Mouse (Mus musculus): ENCODE results near the gene Ip6k1. TPM values are rescaled to one million over a fixed set of nuclear protein-coding genes. Genes with fewer than 3 reads are reported as not detected.

The Ip6k1 gene
- polyA plus RNA-seq, 1 experiment from 2014 or later = 99.1 TPM

DNA sequence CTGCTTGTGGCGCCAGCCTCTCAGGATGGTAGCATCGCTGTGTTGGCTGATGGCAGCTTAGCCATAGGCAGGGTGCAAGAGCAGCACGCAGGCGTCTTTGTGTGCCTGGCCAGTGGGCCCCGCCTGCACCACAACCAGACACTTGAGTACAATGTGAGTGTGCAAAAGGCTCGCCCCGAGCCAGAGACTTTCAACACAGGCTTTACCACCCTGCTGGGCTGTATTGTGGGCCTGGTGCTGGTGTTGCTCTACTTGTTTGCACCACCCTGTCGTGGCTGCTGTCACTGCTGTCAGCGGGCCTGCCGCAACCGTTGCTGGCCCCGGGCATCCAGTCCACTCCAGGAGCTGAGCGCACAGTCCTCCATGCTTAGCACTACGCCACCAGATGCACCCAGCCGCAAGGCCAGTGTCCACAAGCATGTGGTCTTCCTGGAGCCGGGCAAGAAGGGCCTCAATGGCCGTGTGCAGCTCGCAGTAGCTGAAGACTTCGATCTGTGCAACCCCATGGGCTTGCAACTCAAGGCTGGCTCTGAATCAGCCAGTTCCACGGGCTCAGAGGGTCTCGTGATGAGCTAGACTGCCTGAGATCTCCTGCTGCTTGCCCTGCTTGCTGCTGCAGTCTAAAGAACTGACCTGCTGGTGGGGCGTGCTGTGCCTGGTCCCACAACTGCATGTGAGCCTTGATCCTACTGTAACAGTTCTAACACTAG lies 52.2 kb downstream of the Ip6k1 start:
- Histone ChIP-seq H3K27me3 (replicated peaks) (no peaks in the 10 kb centered on the region), H3K9ac (replicated peaks) (no peak overlapping the region), H3K4me2 (no peak overlapping the region), H3K27ac (replicated peaks) (no peak overlapping the region), H3K4me3 (replicated peaks) (no peak overlapping the region), H3K4me1 (peaks cover 28% of the 10 kb centered on the region), H3K36me3 (peaks cover 75% of the 10 kb centered on the region), H3K9me3 (replicated peaks) (no peaks in the 10 kb centered on the region)
- WGBS = 91% methylated on average over 22 of the region's 22 CpGs
- no peak for ATAC-seq (ENCODE audit: low FRiP score)

DNA sequence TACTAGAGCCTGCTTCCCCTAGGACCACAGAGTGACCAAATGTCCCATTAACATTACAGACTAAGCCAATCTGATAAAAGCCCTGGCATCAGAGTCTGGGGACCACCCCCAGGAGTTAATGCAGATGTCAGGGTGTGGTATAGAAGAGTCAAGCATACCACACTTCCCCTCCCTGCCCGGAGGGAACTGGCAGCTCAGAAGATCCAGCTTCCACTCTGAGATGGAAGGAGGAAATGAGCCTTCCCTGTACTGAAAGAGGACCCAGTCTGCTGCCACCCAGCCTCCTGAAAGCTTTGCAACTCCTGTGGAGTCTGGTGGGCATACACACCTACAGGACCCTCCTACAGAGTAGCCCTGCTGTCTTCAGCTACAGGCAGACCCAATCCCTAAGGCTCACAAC lies 52.8 kb downstream of the Ip6k1 start:
- WGBS = 85% methylated on average over 1 of the region's 1 CpGs
- Histone ChIP-seq H3K4me2 (no peak overlapping the region), H3K4me3 (replicated peaks) (no peak overlapping the region), H3K9ac (replicated peaks) (no peak overlapping the region), H3K9me3 (replicated peaks) (no peaks in the 10 kb centered on the region), H3K27ac (replicated peaks) (no peak overlapping the region), H3K36me3 (peaks cover 81% of the 10 kb centered on the region), H3K27me3 (replicated peaks) (no peaks in the 10 kb centered on the region), H3K4me1 (peaks cover 22% of the 10 kb centered on the region)
- no peak for ATAC-seq (ENCODE audit: low FRiP score)

DNA sequence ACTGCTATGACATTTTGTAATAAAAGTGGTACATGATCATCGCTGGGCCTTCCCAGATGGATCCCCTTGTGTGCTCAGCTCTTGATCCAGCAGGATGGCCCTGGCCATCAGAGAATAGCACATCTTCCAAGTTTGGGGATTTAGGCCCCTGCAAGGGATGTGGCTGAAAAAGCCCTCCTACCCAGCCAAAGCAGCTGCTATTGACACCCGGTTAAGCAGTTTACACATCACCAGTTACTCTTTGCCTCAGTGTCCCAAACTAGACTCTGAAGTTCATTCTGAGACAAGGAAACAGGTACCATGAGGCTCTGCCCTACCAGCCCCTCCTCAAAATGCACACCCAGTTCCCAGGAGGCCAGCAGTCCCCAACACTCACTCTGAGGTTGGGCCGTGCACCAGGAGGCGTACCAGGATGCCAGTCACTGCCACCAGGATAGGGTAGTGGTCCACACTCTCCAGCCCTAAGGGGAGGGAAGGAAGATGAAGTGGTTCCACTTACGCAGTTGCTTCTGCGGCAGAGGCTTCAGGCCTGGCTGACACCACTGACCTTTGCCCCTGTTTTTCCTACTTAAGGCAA lies 53.4 kb downstream of the Ip6k1 start:
- no peak overlapping the region for H3K4me3 ChIP-seq (replicated peaks)
- WGBS = 93% methylated on average over 6 of the region's 6 CpGs
- H3K4me2 ChIP-seq = no peak overlapping the region
- H3K27ac ChIP-seq (replicated peaks) = no peak overlapping the region
- H3K9ac ChIP-seq (replicated peaks) = no peak overlapping the region
- peaks cover 80% of the 10 kb centered on the region for H3K36me3 ChIP-seq
- ATAC-seq (ENCODE audit: low FRiP score) = no peak
- H3K4me1 ChIP-seq = peaks cover 16% of the 10 kb centered on the region
- H3K27me3 ChIP-seq (replicated peaks) = no peaks in the 10 kb centered on the region
- H3K9me3 ChIP-seq (replicated peaks) = no peaks in the 10 kb centered on the region

DNA sequence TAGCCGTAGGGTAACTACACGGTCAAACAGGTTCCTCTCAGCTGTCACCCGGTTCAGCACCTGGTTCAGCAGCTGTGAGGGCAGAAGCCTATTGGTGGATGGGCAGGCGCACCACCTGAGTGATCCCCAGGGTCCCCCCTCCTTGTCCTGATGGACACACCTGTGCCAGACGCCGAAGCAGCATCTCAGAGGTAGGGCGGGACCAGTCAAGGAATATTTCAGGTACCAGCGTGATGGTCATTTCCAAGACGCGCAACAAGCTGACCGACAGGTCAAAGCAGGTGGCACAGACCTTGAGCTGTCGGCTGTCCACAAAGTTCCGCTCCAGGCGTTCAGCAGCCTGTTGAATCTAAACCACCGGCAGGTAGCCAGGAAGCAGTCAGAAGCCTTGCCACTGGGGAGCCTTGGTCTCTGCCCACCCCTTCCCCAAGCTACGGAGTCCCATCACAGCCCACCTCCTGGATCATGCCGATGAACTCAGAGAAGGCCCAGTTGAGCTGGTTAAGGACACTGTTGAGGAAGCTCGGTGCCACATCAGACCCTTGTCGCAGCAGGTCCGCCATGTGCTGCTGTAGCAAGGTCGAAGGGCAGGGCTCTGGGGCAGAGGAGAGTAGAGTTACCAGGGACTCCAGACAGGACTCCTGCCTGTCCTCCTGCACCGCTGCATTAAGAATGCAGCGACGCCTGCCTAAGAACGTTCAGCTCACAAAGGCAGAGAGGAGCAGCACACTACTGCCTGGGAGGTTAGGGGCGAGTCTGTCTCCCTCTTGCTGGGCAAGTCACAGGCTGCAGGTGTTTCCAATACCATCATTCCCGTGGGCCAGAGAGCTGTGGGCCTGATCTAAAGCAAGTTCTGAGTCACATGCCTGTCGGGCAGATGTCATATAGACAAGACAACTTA lies 54.3 kb downstream of the Ip6k1 start:
- WGBS = 82% methylated on average over 28 of the region's 28 CpGs

DNA sequence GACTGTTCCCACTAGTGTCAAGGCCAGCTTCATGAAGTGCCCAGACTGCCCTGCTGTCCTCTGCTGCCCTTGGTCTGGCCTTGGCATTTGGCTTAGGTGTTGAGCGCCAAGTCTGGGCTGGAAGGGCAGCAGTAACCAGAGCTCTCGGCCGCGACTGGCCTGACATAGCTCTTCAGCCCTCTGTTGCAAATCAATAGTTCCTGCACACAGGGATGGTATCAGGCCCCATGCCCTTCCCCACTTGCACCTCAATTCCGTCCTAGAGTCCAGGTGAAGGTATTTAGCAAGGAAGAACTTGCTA lies 54.9 kb downstream of the Ip6k1 start:
- no peak for ATAC-seq (ENCODE audit: low FRiP score)
- no peak overlapping the region for H3K27ac ChIP-seq (replicated peaks)
- H3K36me3 ChIP-seq = peaks cover 76% of the 10 kb centered on the region
- H3K4me2 ChIP-seq = no peak overlapping the region
- no peaks in the 10 kb centered on the region for H3K9me3 ChIP-seq (replicated peaks)
- H3K9ac ChIP-seq (replicated peaks) = no peak overlapping the region
- no peaks in the 10 kb centered on the region for H3K27me3 ChIP-seq (replicated peaks)
- peaks cover 13% of the 10 kb centered on the region for H3K4me1 ChIP-seq
- WGBS = 97% methylated on average over 5 of the region's 5 CpGs
- H3K4me3 ChIP-seq (replicated peaks) = no peak overlapping the region

More for the DNA sequence above, 54.3 kb downstream of the Ip6k1 start:
- ATAC-seq (ENCODE audit: low FRiP score) = no peak
- Histone ChIP-seq H3K4me1 (peaks cover 15% of the 10 kb centered on the region), H3K9me3 (replicated peaks) (no peaks in the 10 kb centered on the region), H3K9ac (replicated peaks) (no peak overlapping the region), H3K4me2 (no peak overlapping the region), H3K27me3 (replicated peaks) (no peaks in the 10 kb centered on the region), H3K4me3 (replicated peaks) (no peak overlapping the region), H3K27ac (replicated peaks) (no peak overlapping the region), H3K36me3 (peaks cover 77% of the 10 kb centered on the region)

DNA sequence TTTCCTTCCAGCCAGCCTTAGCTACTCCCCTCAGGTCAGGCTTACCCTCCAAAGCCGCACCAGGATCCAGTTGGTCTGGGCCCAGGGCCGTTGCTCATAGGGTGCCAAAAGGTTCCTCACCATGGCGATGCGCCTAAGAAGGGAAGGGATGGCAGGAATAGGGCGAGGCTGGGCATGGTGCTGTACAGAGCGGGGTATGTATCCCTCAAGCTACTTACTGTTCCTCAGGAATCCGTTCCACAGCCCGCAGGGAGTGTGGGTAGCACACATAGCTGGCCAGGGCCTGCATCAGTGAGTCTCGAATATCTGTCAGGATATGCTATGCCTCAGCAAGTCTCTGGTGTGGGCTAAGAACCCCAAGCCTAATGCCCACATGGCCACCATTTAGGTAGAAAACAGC lies 56.0 kb downstream of the Ip6k1 start:
- 96% methylated on average over 9 of the region's 9 CpGs for WGBS
- Histone ChIP-seq H3K36me3 (peaks cover 76% of the 10 kb centered on the region), H3K9ac (replicated peaks) (no peak overlapping the region), H3K27me3 (replicated peaks) (no peaks in the 10 kb centered on the region), H3K9me3 (replicated peaks) (no peaks in the 10 kb centered on the region), H3K4me2 (no peak overlapping the region), H3K4me1 (peaks cover 2% of the 10 kb centered on the region), H3K4me3 (replicated peaks) (no peak overlapping the region), H3K27ac (replicated peaks) (no peak overlapping the region)
- no peak for ATAC-seq (ENCODE audit: low FRiP score)

- 79% methylated on average over 3 of the region's 3 CpGs for WGBS
- Histone ChIP-seq H3K9ac (replicated peaks) (no peak overlapping the region), H3K27me3 (replicated peaks) (no peaks in the 10 kb centered on the region), H3K4me2 (no peak overlapping the region), H3K36me3 (peaks cover 49% of the 10 kb centered on the region), H3K4me1 (no peaks in the 10 kb centered on the region), H3K27ac (replicated peaks) (no peak overlapping the region), H3K4me3 (replicated peaks) (no peak overlapping the region), H3K9me3 (replicated peaks) (no peaks in the 10 kb centered on the region)
- no peak for ATAC-seq (ENCODE audit: low FRiP score)
Observed at GRCm38 (mm10) chr9:108062142-108062541, 59.8 kb downstream of the Ip6k1 start.

DNA sequence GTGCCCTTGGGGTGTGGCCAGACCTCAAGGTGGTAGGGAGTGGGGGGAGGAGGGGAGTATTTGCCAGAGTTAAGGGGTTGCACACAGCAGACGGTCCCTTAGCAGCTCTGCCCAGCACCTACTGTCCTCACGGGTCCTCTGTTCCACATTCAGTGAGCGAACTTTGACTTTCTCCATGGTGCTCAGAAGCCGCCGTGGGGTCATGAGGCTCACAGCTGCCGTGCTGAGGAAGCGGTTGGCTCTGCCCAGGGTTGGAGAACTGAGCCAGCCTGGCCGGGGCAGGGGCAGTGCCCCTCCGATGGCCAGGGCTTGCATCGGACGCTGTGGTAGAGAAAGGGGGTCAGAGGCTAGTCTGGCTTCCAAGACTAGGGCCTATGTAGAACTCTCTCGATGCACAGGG lies 61.1 kb downstream of the Ip6k1 start:
- H3K36me3 ChIP-seq = peaks cover 39% of the 10 kb centered on the region
- ATAC-seq (ENCODE audit: low FRiP score) = no peak
- WGBS = 91% methylated on average over 12 of the region's 12 CpGs

DNA sequence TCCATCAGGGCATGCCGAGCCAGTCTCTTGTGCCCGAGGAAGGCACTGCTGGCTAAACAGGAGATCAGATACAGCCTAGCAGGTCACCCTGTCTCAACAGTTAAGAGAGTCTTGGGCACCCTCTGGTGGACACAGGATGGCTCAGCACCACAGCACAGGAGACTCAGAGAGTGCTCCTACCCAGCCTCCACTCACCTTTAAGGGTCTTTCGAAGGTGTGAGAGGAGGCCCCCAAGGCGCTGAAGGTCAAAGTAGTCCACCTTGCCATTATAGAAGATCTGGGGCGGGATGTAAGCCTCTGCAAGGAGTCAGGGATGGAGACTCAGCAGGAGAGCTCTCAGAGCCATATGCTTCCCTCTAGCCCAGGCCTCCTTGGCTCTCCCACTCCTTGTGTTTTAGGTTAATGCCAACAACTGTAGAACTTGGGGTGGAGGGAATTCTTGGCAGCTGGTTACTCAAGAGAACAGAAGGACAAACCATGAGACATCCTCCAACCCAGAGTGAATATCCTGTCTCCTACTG lies 63.2 kb downstream of the Ip6k1 start:
- H3K4me2 ChIP-seq = no peak overlapping the region
- H3K4me1 ChIP-seq = no peaks in the 10 kb centered on the region
- no peak overlapping the region for H3K9ac ChIP-seq (replicated peaks)
- WGBS = 48% methylated on average over 5 of the region's 5 CpGs
- H3K36me3 ChIP-seq = peaks cover 29% of the 10 kb centered on the region
- no peaks in the 10 kb centered on the region for H3K27me3 ChIP-seq (replicated peaks)
- H3K4me3 ChIP-seq (replicated peaks) = no peak overlapping the region
- no peak overlapping the region for H3K27ac ChIP-seq (replicated peaks)
- no peak for ATAC-seq (ENCODE audit: low FRiP score)
- H3K9me3 ChIP-seq (replicated peaks) = no peaks in the 10 kb centered on the region

More for the DNA sequence above, 61.1 kb downstream of the Ip6k1 start:
- Histone ChIP-seq H3K4me2 (no peak overlapping the region), H3K27ac (replicated peaks) (no peak overlapping the region), H3K4me1 (no peaks in the 10 kb centered on the region), H3K4me3 (replicated peaks) (no peak overlapping the region), H3K9me3 (replicated peaks) (no peaks in the 10 kb centered on the region), H3K27me3 (replicated peaks) (no peaks in the 10 kb centered on the region), H3K9ac (replicated peaks) (no peak overlapping the region)

DNA sequence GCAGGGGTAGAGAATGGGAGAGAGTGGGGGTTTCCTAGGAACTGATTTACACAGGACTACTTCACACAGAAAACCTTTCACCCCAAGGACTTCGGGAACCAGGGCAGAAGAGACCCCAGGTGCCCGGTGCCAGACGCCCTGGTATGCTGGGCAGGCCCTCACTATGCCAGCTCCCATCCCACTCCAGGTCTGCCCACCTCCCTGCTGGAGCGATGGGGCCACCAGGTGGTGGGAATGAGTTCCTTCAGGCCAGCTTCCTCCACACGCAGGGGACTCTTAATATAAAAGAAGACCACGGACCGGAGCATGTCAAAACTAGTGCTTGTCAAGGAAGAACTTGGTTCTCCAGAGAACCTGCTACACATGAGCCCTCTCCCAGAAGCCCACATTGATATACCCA lies 64.9 kb downstream of the Ip6k1 start:
- Histone ChIP-seq H3K9ac (replicated peaks) (no peak overlapping the region), H3K4me1 (no peaks in the 10 kb centered on the region), H3K27ac (replicated peaks) (no peak overlapping the region), H3K36me3 (peaks cover 31% of the 10 kb centered on the region), H3K9me3 (replicated peaks) (no peaks in the 10 kb centered on the region), H3K4me2 (no peak overlapping the region), H3K27me3 (replicated peaks) (no peaks in the 10 kb centered on the region), H3K4me3 (replicated peaks) (no peak overlapping the region)
- no peak for ATAC-seq (ENCODE audit: low FRiP score)
- WGBS = 85% methylated on average over 7 of the region's 7 CpGs

DNA sequence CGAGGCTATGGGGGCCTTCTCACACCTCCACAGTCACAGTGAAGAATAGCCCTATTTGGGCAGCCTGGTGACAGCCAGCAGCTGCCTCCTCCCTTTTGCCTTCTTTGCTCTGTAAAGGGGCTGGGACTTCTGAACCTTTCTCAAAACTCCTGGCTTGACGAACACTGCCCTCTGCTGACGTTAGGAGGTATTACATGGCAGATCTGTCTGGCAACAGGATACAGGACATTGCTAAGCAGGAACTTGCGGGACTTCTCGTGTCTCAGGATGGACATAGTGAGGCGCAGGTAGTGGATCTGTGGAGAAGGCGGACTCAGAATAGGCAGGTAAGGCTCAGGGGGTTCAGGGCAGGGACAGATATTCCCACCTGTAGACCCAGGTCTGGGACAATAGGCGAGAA lies 65.6 kb downstream of the Ip6k1 start:
- no peak overlapping the region for H3K4me3 ChIP-seq (replicated peaks)

DNA sequence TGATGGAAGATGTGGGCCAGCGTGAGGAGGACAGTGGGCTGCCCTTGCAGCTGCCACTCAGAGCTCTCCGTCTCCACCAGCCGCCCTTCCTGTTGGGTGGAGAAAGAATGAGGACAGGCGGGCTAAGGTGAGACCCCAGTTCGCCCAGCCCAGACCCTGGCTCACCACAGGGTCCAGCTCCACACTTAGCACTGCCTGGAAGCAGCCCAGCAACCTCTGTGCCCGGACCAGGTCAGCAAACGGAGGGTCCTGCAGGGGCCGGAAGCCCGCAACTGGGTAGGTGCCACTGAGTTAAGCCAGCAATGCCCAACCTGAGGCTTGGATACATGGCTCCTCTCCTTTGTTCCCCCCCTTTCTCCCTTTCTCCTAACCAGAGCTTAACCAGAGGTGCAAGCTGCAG lies 66.7 kb downstream of the Ip6k1 start:
- H3K4me2 ChIP-seq = no peak overlapping the region
- no peak overlapping the region for H3K4me3 ChIP-seq (replicated peaks)
- H3K4me1 ChIP-seq = no peaks in the 10 kb centered on the region
- 90% methylated on average over 9 of the region's 9 CpGs for WGBS
- no peak overlapping the region for H3K27ac ChIP-seq (replicated peaks)
- no peak for ATAC-seq (ENCODE audit: low FRiP score)
- no peaks in the 10 kb centered on the region for H3K27me3 ChIP-seq (replicated peaks)
- no peak overlapping the region for H3K9ac ChIP-seq (replicated peaks)
- no peaks in the 10 kb centered on the region for H3K9me3 ChIP-seq (replicated peaks)
- H3K36me3 ChIP-seq = peaks cover 30% of the 10 kb centered on the region

More for the DNA sequence above, 65.6 kb downstream of the Ip6k1 start:
- Histone ChIP-seq H3K27me3 (replicated peaks) (no peaks in the 10 kb centered on the region), H3K9me3 (replicated peaks) (no peaks in the 10 kb centered on the region), H3K36me3 (peaks cover 31% of the 10 kb centered on the region), H3K9ac (replicated peaks) (no peak overlapping the region), H3K4me1 (no peaks in the 10 kb centered on the region), H3K4me2 (no peak overlapping the region), H3K27ac (replicated peaks) (no peak overlapping the region)
- ATAC-seq (ENCODE audit: low FRiP score) = peak; percentile 46
- WGBS = 18% methylated on average over 8 of the region's 8 CpGs

All from neural tube, embryonic 15.5 days (tissue).